Mouse (Mus musculus) kidney, postnatal 4 days (tissue): ENCODE results near the gene Gm45753.

ENCODE experiments used
- DNase-seq, 2 experiments: peaks; one replicate each; pipeline ENCODE4 v3.0.0; 2021; ENCODE audit warnings: mixed read lengths in 2 of 2

Gene Gm45753

GRCm38 (mm10) chr8:45269056-45269455, 39.2 kb downstream of the Gm45753 start:
- DNase-seq: no peak

GRCm38 (mm10) chr8:45268485-45268884, 39.8 kb downstream of the Gm45753 start:
- no peak for DNase-seq

GRCm38 (mm10) chr8:45267611-45268391, 40.5 kb downstream of the Gm45753 start:
- DNase-seq: peak; percentile 21 to 29

- no peak for DNase-seq
Observed at GRCm38 (mm10) chr8:45266993-45267392, 41.3 kb downstream of the Gm45753 start.

GRCm38 (mm10) chr8:45264918-45265317, 43.3 kb downstream of the Gm45753 start:
- DNase-seq: no peak

- DNase-seq: no peak
Observed at GRCm38 (mm10) chr8:45262851-45263250, 45.4 kb downstream of the Gm45753 start.

GRCm38 (mm10) chr8:45261920-45262319, 46.3 kb downstream of the Gm45753 start, which contains the start of gene F11:
Gene F11, minus strand, starts transcription at chr8:45262031.
- no peak for DNase-seq

- DNase-seq: no peak
Observed at GRCm38 (mm10) chr8:45258421-45258820, 49.8 kb downstream of the Gm45753 start.

GRCm38 (mm10) chr8:45255040-45255439, 53.2 kb downstream of the Gm45753 start:
- DNase-seq: no peak

GRCm38 (mm10) chr8:45254194-45254842, 53.9 kb downstream of the Gm45753 start:
- DNase-seq: no peak

- DNase-seq: no peak
Observed at GRCm38 (mm10) chr8:45253586-45253985, 54.7 kb downstream of the Gm45753 start.

- DNase-seq: no peak
Observed at GRCm38 (mm10) chr8:45253111-45253510, 55.2 kb downstream of the Gm45753 start.

GRCm38 (mm10) chr8:45246307-45246706, 62.0 kb downstream of the Gm45753 start:
- DNase-seq: no peak

- no peak for DNase-seq
Observed at GRCm38 (mm10) chr8:45239363-45239762, 68.9 kb downstream of the Gm45753 start.

- peak; percentile 8 to 35 for DNase-seq
Observed at GRCm38 (mm10) chr8:45238282-45238681, 70.0 kb downstream of the Gm45753 start.

GRCm38 (mm10) chr8:45236164-45236912, 71.9 kb downstream of the Gm45753 start:
- peak; percentile 73 to 80 for DNase-seq

- DNase-seq: no peak
Observed at GRCm38 (mm10) chr8:45235228-45235627, 73.0 kb downstream of the Gm45753 start.

GRCm38 (mm10) chr8:45233256-45233655, 75.0 kb downstream of the Gm45753 start:
- DNase-seq: no peak
